Mouse (Mus musculus) liver, embryonic 14.5 days (tissue): Measurements from ENCODE around the gene Kbtbd13. TPM values are rescaled to one million over a fixed set of nuclear protein-coding genes. Genes with fewer than 3 reads are reported as not detected.
A peak's percentile ranks its signal among the peaks of the same experiment; 100 is the strongest.

Experiments used
- ATAC-seq: fragments of 200-750 bp; cut with Nextera tagmentation; 2 replicates; pipeline ENCODE4 v1.8.0; 2017; ENCODE audit warnings: moderate number of reproducible peaks, mild to moderate bottlenecking, moderate library complexity; ENCODE audit not compliant: insufficient read depth
- DNase-seq, 3 experiments: peaks; one replicate each; pipeline ENCODE4 v3.0.0-alpha.2; 2012 to 2013; ENCODE audit warnings: low read depth in 3 of 3, low spot score in 3 of 3
- H3K27ac ChIP-seq: fragments of 300-500 bp; sonication (generic); 2 replicates; pipeline ENCODE4 v1.5.1; 2014; ENCODE audit warnings: moderate library complexity, mild to moderate bottlenecking, control low read depth, inconsistent platforms
- H3K27me3 ChIP-seq: fragments of 300-500 bp; sonication (generic); 2 replicates; pipeline ENCODE4 v1.6.1; 2014; ENCODE audit warnings: mild to moderate bottlenecking, low read length, moderate library complexity; ENCODE audit not compliant: control insufficient read depth, insufficient read depth
- H3K36me3 ChIP-seq: fragments of 300-500 bp; sonication (generic); replicated peaks from 2 replicates; pipeline ENCODE4 v1.6.1; 2014; ENCODE audit warnings: low read depth; ENCODE audit not compliant: control insufficient read depth, insufficient read depth
- H3K4me1 ChIP-seq, 2 experiments: fragments of 200-500 bp in 1 of 2; fragments of 300-500 bp in 1 of 2; sonication (generic) in 1 of 2; replicated peaks; 2 replicates each; pipeline ENCODE4 v1.6.1; 2012 to 2014; ENCODE audit warnings: antibody characterized with exemption in 1 of 2, inconsistent platforms in 1 of 2, low read length in 1 of 2; ENCODE audit not compliant: control insufficient read depth in 2 of 2, insufficient read depth in 2 of 2
- H3K4me2 ChIP-seq: fragments of 300-500 bp; sonication (generic); 2 replicates; pipeline ENCODE4 v1.6.1; 2014; ENCODE audit warnings: low read depth, mild to moderate bottlenecking, control low read depth, moderate library complexity
- H3K4me3 ChIP-seq, 2 experiments: fragments of 200-500 bp in 1 of 2; fragments of 300-500 bp in 1 of 2; sonication (generic) in 1 of 2; 2 replicates each; pipeline ENCODE4 v1.5.1; 2012 to 2014; ENCODE audit warnings: low read depth in 2 of 2, low read length in 2 of 2, mild to moderate bottlenecking in 2 of 2, control low read depth in 1 of 2, inconsistent platforms in 1 of 2, moderate library complexity in 1 of 2; ENCODE audit not compliant: insufficient read depth in 1 of 2
- H3K9ac ChIP-seq: fragments of 300-500 bp; sonication (generic); replicated peaks from 2 replicates; pipeline ENCODE4 v1.6.1; 2014; ENCODE audit warnings: mild to moderate bottlenecking, control low read depth, moderate library complexity
- H3K9me3 ChIP-seq: fragments of 300-500 bp; sonication (generic); 2 replicates; pipeline ENCODE4 v1.6.1; 2016; ENCODE audit warnings: low read length, mixed read lengths; ENCODE audit not compliant: control insufficient read depth
- CTCF ChIP-seq: IDR thresholded peaks from 2 replicates; pipeline ENCODE4 v1.5.1; 2016; ENCODE audit warnings: antibody characterized with exemption, low read depth, control low read depth
- EP300 ChIP-seq: IDR thresholded peaks from 2 replicates; pipeline ENCODE4 v1.6.1; 2016; ENCODE audit warnings: antibody characterized with exemption, low read depth
- WGBS: fragments of 180-500 bp; shearing (Covaris S2); extraction: QIAGEN DNeasy Blood & Tissue Kit; methylation state at CpG from one replicate; pipeline ENCODE4 v1.1.7; 2014; ENCODE audit not compliant: insufficient replicate concordance; 5-methylcytosine and 5-hydroxymethylcytosine counted together
- polyA plus RNA-seq, 2 experiments: library from polyadenylated mRNA; depleted of rRNA in 1 of 2; stranded (reverse) in 1 of 2; unstranded in 1 of 2; fragments of >200 nt; fragmentation: Nextera tagmentation in 1 of 2; extraction: Ambion mirVana in 1 of 2; gene quantifications; 2 replicates each; pipeline versions ENCODE4 v1.2.1 to v1.2.3; 2012 to 2014

Kbtbd13 gene
- polyA plus RNA-seq, 2 experiments: 0.04 to 0.08 TPM

GRCm38 (mm10) chr9:65365721-65366120, 25.7 kb downstream of the Kbtbd13 start:
- ATAC-seq (no peak), DNase-seq (no peak)
- Histone ChIP-seq H3K9me3 (no peaks in the 10 kb centered on the region), H3K9ac (no peak overlapping the region), H3K4me3 (no peak overlapping the region), H3K27ac (no peak overlapping the region), H3K4me2 (no peak overlapping the region), H3K4me1 (no peaks in the 10 kb centered on the region), H3K27me3 (no peaks in the 10 kb centered on the region), H3K36me3 (peaks cover 4% of the 10 kb centered on the region)
- 76% methylated on average over 7 of the region's 7 CpGs for WGBS
- TF ChIP-seq EP300: no peak
- TF ChIP-seq CTCF: no peak

- no peak overlapping the region for H3K4me3 ChIP-seq
- TF ChIP-seq CTCF (no peak), EP300 (no peak)
- H3K9me3 ChIP-seq: no peaks in the 10 kb centered on the region
- WGBS: 68% methylated on average over 9 of the region's 9 CpGs
- peaks cover 21% of the 10 kb centered on the region for H3K36me3 ChIP-seq
- H3K27ac ChIP-seq: no peak overlapping the region
- no peak for DNase-seq
- no peak overlapping the region for H3K9ac ChIP-seq
- no peaks in the 10 kb centered on the region for H3K27me3 ChIP-seq
- H3K4me2 ChIP-seq: no peak overlapping the region
- peaks cover under 1 to 6% of the 10 kb centered on the region in 2 experiments; a peak in 3 of 4 replicates for H3K4me1 ChIP-seq
- ATAC-seq: no peak
Observed at GRCm38 (mm10) chr9:65363684-65364083, 27.8 kb downstream of the Kbtbd13 start.

GRCm38 (mm10) chr9:65360641-65361448, 30.6 kb downstream of the Kbtbd13 start, which contains the start of gene Ubap1l:
Ubap1l (plus strand) TSS chr9:65361041.
- WGBS: 83% methylated on average over 16 of the region's 16 CpGs
- H3K9me3 ChIP-seq: no peaks in the 10 kb centered on the region
- DNase-seq (no peak), ATAC-seq (no peak)
- H3K4me1 ChIP-seq: peaks cover 4 to 10% of the 10 kb centered on the region in 2 experiments; a peak in 3 of 4 replicates
- no peak within 1 kb of the TSS for H3K27ac ChIP-seq
- no peak within 1 kb of the TSS for H3K4me3 ChIP-seq
- no peaks in the 10 kb centered on the region for H3K27me3 ChIP-seq
- no peak for TF ChIP-seq CTCF
- TF ChIP-seq EP300: no peak
- peaks cover 37% of the 10 kb centered on the region for H3K36me3 ChIP-seq
- H3K4me2 ChIP-seq: no peak within 1 kb of the TSS
- no peak within 1 kb of the TSS for H3K9ac ChIP-seq

GRCm38 (mm10) chr9:65358956-65359480, 32.4 kb downstream of the Kbtbd13 start:
- Histone ChIP-seq H3K27ac (peak overlapping the region; percentile 29; the same call in 1 of the 2 replicates), H3K4me3 (no peak overlapping the region), H3K27me3 (no peaks in the 10 kb centered on the region), H3K4me1 (peaks cover 4 to 10% of the 10 kb centered on the region in 2 experiments; a peak in 3 of 4 replicates), H3K36me3 (peaks cover 41% of the 10 kb centered on the region), H3K9me3 (no peaks in the 10 kb centered on the region), H3K4me2 (peak overlapping the region; percentile 32), H3K9ac (peak overlapping the region; percentile 23; the same call in 1 of the 2 replicates)
- WGBS: 76% methylated on average over 1 of the region's 1 CpGs
- peak; percentile 57 for TF ChIP-seq EP300
- TF ChIP-seq CTCF: no peak
- DNase-seq (peak in 2 of 3 experiments; percentile 42 to 61), ATAC-seq (peak; percentile 83)

- H3K27me3 ChIP-seq: no peaks in the 10 kb centered on the region
- no peak overlapping the region for H3K4me2 ChIP-seq
- no peak overlapping the region for H3K9ac ChIP-seq
- H3K4me1 ChIP-seq: peaks cover 4 to 10% of the 10 kb centered on the region in 2 experiments; a peak in 3 of 4 replicates
- ATAC-seq (no peak), DNase-seq (no peak)
- TF ChIP-seq EP300 (no peak), CTCF (no peak)
- H3K4me3 ChIP-seq: no peak overlapping the region
- 76% methylated on average over 2 of the region's 2 CpGs for WGBS
- H3K36me3 ChIP-seq: peaks cover 41% of the 10 kb centered on the region
- H3K27ac ChIP-seq: no peak overlapping the region
- H3K9me3 ChIP-seq: no peaks in the 10 kb centered on the region
Observed at GRCm38 (mm10) chr9:65356971-65357370, 34.5 kb downstream of the Kbtbd13 start.
